39 mouse cellular contexts compared by ENCODE assay signal in genomic region chr11:83570189-83570588, GRCm38 (mm10). TPM values are rescaled to one million over a fixed set of nuclear protein-coding genes. Genes with fewer than 3 reads are reported as not detected.
DNase-seq lines count a peak whose midpoint lies in the region; ATAC-seq and TF ChIP-seq lines count a peak whose summit lies in the region.
"Had no signal": no experiment of that assay in that cellular context is flagged by ENCODE, and none has a peak within 500 bp of the region (broad histone marks: within the 10 kb centered on the region; RNA-seq: fewer than 3 reads in every experiment).

No protein-coding gene starts in this region.

- no peak for TF ChIP-seq POLR2A in bone marrow, adult 2 months (IDR thresholded peaks at IDR 0.05; ENCODE audit: borderline replicate concordance, control insufficient read depth, low read depth, low read length)

- no peak overlapping the region for H3K4me3 ChIP-seq in liver, postnatal 0 days (ENCODE audit: low read depth, low read length)
- no peak overlapping the region for H3K4me3 ChIP-seq in bone marrow, adult 2 months (replicated peaks; ENCODE audit: control insufficient read depth, low read depth, low read length)
- no peak overlapping the region for H3K4me3 ChIP-seq in lung, postnatal 0 days (ENCODE audit: low read depth, low read length)
- H3K4me3 ChIP-seq: embryonic facial prominence, embryonic 12.5 days; hindbrain, embryonic 12.5 days; limb, embryonic 12.5 days; lung, embryonic 15.5 days; midbrain, embryonic 12.5 days; neural tube, embryonic 13.5 days had no signal

- H3K27ac ChIP-seq in liver, postnatal 0 days (ENCODE audit: low read depth): peak overlapping the region; percentile 66
- H3K27ac ChIP-seq in bone marrow, adult 2 months (ENCODE audit: control insufficient read depth, insufficient read depth, low read depth, low read length, poor library complexity): peak overlapping the region; percentile 46
- no peak overlapping the region for H3K27ac ChIP-seq in lung, postnatal 0 days (ENCODE audit: low read length)
- H3K27ac ChIP-seq: embryonic facial prominence, embryonic 12.5 days; hindbrain, embryonic 12.5 days; hindbrain, postnatal 0 days; limb, embryonic 12.5 days; liver, embryonic 14.5 days; lung, embryonic 15.5 days; midbrain, embryonic 12.5 days; neural tube, embryonic 13.5 days had no signal

- H3K9ac ChIP-seq in liver, postnatal 0 days (replicated peaks): no peak overlapping the region
- no peak overlapping the region for H3K9ac ChIP-seq in lung, postnatal 0 days (replicated peaks; ENCODE audit: low read depth)
- H3K9ac ChIP-seq: embryonic facial prominence, embryonic 12.5 days; hindbrain, embryonic 12.5 days; limb, embryonic 12.5 days; liver, embryonic 14.5 days; lung, embryonic 15.5 days; midbrain, embryonic 12.5 days; neural tube, embryonic 13.5 days had no signal

- H3K27me3 ChIP-seq in liver, postnatal 0 days (ENCODE audit: insufficient read depth, low read length): no peaks in the 10 kb centered on the region
- no peaks in the 10 kb centered on the region for H3K27me3 ChIP-seq in lung, postnatal 0 days (replicated peaks; ENCODE audit: insufficient read depth, low read length)
- H3K27me3 ChIP-seq: embryonic facial prominence, embryonic 12.5 days; hindbrain, embryonic 12.5 days; limb, embryonic 12.5 days; lung, embryonic 15.5 days; midbrain, embryonic 12.5 days; neural tube, embryonic 13.5 days had no signal

- H3K9me3 ChIP-seq in liver, postnatal 0 days (ENCODE audit: low read length): no peaks in the 10 kb centered on the region
- no peaks in the 10 kb centered on the region for H3K9me3 ChIP-seq in lung, postnatal 0 days (ENCODE audit: low read length)
- H3K9me3 ChIP-seq: embryonic facial prominence, embryonic 12.5 days; hindbrain, embryonic 12.5 days; limb, embryonic 12.5 days; lung, embryonic 15.5 days; midbrain, embryonic 12.5 days; neural tube, embryonic 13.5 days had no signal

- H3K4me2 ChIP-seq in liver, postnatal 0 days (ENCODE audit: low read depth, low read length): no peak overlapping the region
- H3K4me2 ChIP-seq in lung, postnatal 0 days (replicated peaks; ENCODE audit: low read depth, low read length): no peak overlapping the region
- H3K4me2 ChIP-seq: embryonic facial prominence, embryonic 12.5 days; heart, embryonic 11.5 days; hindbrain, embryonic 12.5 days; limb, embryonic 12.5 days; lung, embryonic 15.5 days; midbrain, embryonic 12.5 days; neural tube, embryonic 13.5 days had no signal

- peaks cover 14% of the 10 kb centered on the region for H3K4me1 ChIP-seq in liver, postnatal 0 days (ENCODE audit: insufficient read depth)
- H3K4me1 ChIP-seq in bone marrow, adult 2 months (ENCODE audit: control insufficient read depth, insufficient read depth, low read length): peaks cover 16% of the 10 kb centered on the region
- H3K4me1 ChIP-seq in lung, postnatal 0 days (ENCODE audit: insufficient read depth, low read depth, low read length): no peaks in the 10 kb centered on the region
- H3K4me1 ChIP-seq: embryonic facial prominence, embryonic 12.5 days; hindbrain, embryonic 12.5 days; limb, embryonic 12.5 days; lung, embryonic 15.5 days; midbrain, embryonic 12.5 days; neural tube, embryonic 13.5 days had no signal

- TF ChIP-seq CTCF in liver, postnatal 0 days (IDR thresholded peaks at IDR 0.05; ENCODE audit: low read depth): no peak
- TF ChIP-seq CTCF in bone marrow, adult 2 months (IDR thresholded peaks at IDR 0.05; ENCODE audit: control insufficient read depth, insufficient read depth, low read length): no peak
- TF ChIP-seq CTCF in lung, postnatal 0 days (IDR thresholded peaks at IDR 0.05): no peak

- no peak for TF ChIP-seq EP300 in liver, postnatal 0 days (IDR thresholded peaks at IDR 0.05; ENCODE audit: low read depth)
- no peak for TF ChIP-seq EP300 in lung, postnatal 0 days (IDR thresholded peaks at IDR 0.05)

- no peaks in the 10 kb centered on the region for H3K36me3 ChIP-seq in liver, postnatal 0 days (replicated peaks; ENCODE audit: insufficient read depth, low read length)
- no peaks in the 10 kb centered on the region for H3K36me3 ChIP-seq in lung, postnatal 0 days (ENCODE audit: insufficient read depth, low read length)
- H3K36me3 ChIP-seq: embryonic facial prominence, embryonic 12.5 days; hindbrain, embryonic 12.5 days; limb, embryonic 12.5 days; lung, embryonic 15.5 days; midbrain, embryonic 12.5 days; neural tube, embryonic 13.5 days had no signal

- no peak for ATAC-seq in liver, postnatal 0 days
- ATAC-seq in megakaryocyte, adult 5-6 weeks (ENCODE audit: poor library complexity, severe bottlenecking): peak; percentile 30
- no peak for ATAC-seq in lung, postnatal 0 days
- ATAC-seq: activated CD4-positive, CD25-positive, alpha-beta regulatory T cell, adult 4 months; forebrain, embryonic 14.5 days; hindbrain, postnatal 0 days; intestine, embryonic 16.5 days had no signal

- no peak for DNase-seq in liver, postnatal 0 days
- DNase-seq in liver: no peak
- no peak for DNase-seq in right cerebral cortex, adult 18-20 months
- no peak for DNase-seq in gastrocnemius, postnatal 4 days (ENCODE audit: low spot score in 2 of 2)
- DNase-seq in lung, postnatal 0 days (ENCODE audit: low spot score): no peak
- DNase-seq: adrenal gland, adult 2 months; B cell, adult 2 months; cerebellum, adult 11 months; cerebellum, adult 9-10 months; cerebellum, postnatal 36 days; embryo, embryonic 11 days; gastrocnemius, postnatal 14 days; heart, adult 18-20 months; heart, postnatal 36 days; kidney, adult 9 months; kidney, postnatal 14 days; layer of hippocampus, adult 9-11 months; lung, postnatal 36 days; thymus, postnatal 4 days had no signal

- 19% methylated on average over 2 of the region's 2 CpGs for WGBS in liver, postnatal 0 days (ENCODE audit: insufficient replicate concordance)
- WGBS in bone marrow, adult 2 months: 11% methylated on average over 2 of the region's 2 CpGs
- 68% methylated on average over 2 of the region's 2 CpGs for WGBS in lung, postnatal 0 days

RNA-seq across cellular contexts. Expression of gene Ccl9, which starts 8.2 kb away (rescaled TPM):
- polyA plus RNA-seq in liver, postnatal 0 days (2015; fragmentation: Nextera tagmentation; extraction: Ambion mirVana): 92.6 and 107 TPM in 2 replicates
- polyA plus RNA-seq in bone marrow, adult 2 months (2011; ENCODE audit: insufficient read depth, insufficient read length, low replicate concordance, missing spikeins): 8.0 and 17.0 TPM in 2 replicates
- total RNA-seq in megakaryocyte, adult 5-6 weeks (2015): 447 and 459 TPM in 2 replicates
- 282 and 303 TPM in 2 replicates for total RNA-seq in megakaryocyte, adult 5-6 weeks (2017)
- 1 to 10 TPM; 4.0 to 4.9 TPM for total RNA-seq in gastrocnemius, postnatal 4 days (2021)
- 29.8 and 36.6 TPM in 2 replicates for polyA plus RNA-seq in lung, postnatal 0 days (2015; fragmentation: Nextera tagmentation; extraction: Ambion mirVana)

RNA-seq across cellular contexts. Expression of gene Ccl6, which starts 22.7 kb away (rescaled TPM):
- 46.9 and 55.2 TPM in 2 replicates for polyA plus RNA-seq in liver, postnatal 0 days (2015; fragmentation: Nextera tagmentation; extraction: Ambion mirVana)
- polyA plus RNA-seq in bone marrow, adult 2 months (2011; ENCODE audit: insufficient read depth, insufficient read length, low replicate concordance, missing spikeins): 88.2 and 218 TPM in 2 replicates
- 916 and 950 TPM in 2 replicates for total RNA-seq in megakaryocyte, adult 5-6 weeks (2015)
- 592 and 639 TPM in 2 replicates for total RNA-seq in megakaryocyte, adult 5-6 weeks (2017)
- total RNA-seq in gastrocnemius, postnatal 4 days (2021): 1 to 10 TPM; 2.9 to 3.7 TPM
- polyA plus RNA-seq in lung, postnatal 0 days (2015; fragmentation: Nextera tagmentation; extraction: Ambion mirVana): 413 and 421 TPM in 2 replicates
- total RNA-seq: hindbrain, postnatal 0 days had no signal

RNA-seq across cellular contexts. Expression of gene Ccl5, which starts 39.9 kb away (rescaled TPM):
- 8.6 and 12.7 TPM in 2 replicates for polyA plus RNA-seq in liver, postnatal 0 days (2015; fragmentation: Nextera tagmentation; extraction: Ambion mirVana)
- polyA plus RNA-seq in bone marrow, adult 2 months (2011; ENCODE audit: insufficient read depth, insufficient read length, low replicate concordance, missing spikeins): 7.6 and 22.7 TPM in 2 replicates
- total RNA-seq in megakaryocyte, adult 5-6 weeks (2015): 32.1 and 70.7 TPM in 2 replicates
- 7.2 and 11.1 TPM in 2 replicates for total RNA-seq in megakaryocyte, adult 5-6 weeks (2017)
- not detected for total RNA-seq in gastrocnemius, postnatal 4 days (2021)
- polyA plus RNA-seq in lung, postnatal 0 days (2015; fragmentation: Nextera tagmentation; extraction: Ambion mirVana): 3.3 and 5.9 TPM in 2 replicates
- total RNA-seq: gastrocnemius, postnatal 14 days; hindbrain, postnatal 0 days; left cerebral cortex, adult 18-20 months; left cerebral cortex, postnatal 25 days; midbrain, postnatal 0 days had no signal
- polyA plus RNA-seq: heart, embryonic 11.5 days; hindbrain, embryonic 12.5 days; limb, embryonic 12.5 days; midbrain, embryonic 12.5 days; midbrain, postnatal 0 days; neural tube, embryonic 13.5 days had no signal

RNA-seq across cellular contexts. Expression of gene Heatr9, which starts 48.2 kb away (rescaled TPM):
- not detected in 2 replicates for polyA plus RNA-seq in liver, postnatal 0 days (2015; fragmentation: Nextera tagmentation; extraction: Ambion mirVana)
- not detected in 2 replicates for polyA plus RNA-seq in bone marrow, adult 2 months (2011; ENCODE audit: insufficient read depth, insufficient read length, low replicate concordance, missing spikeins)
- not detected in 2 replicates for total RNA-seq in megakaryocyte, adult 5-6 weeks (2015)
- total RNA-seq in megakaryocyte, adult 5-6 weeks (2017): not detected in 2 replicates
- total RNA-seq in gastrocnemius, postnatal 4 days (2021): not detected
- polyA plus RNA-seq in lung, postnatal 0 days (2015; fragmentation: Nextera tagmentation; extraction: Ambion mirVana): not detected in 2 replicates
- total RNA-seq: adrenal gland, adult 2 months; adrenal gland, postnatal 4 days; gastrocnemius, postnatal 14 days; heart, postnatal 36 days; hindbrain, postnatal 0 days; left cerebral cortex, adult 18-20 months; left cerebral cortex, postnatal 25 days; midbrain, postnatal 0 days had no signal
- polyA plus RNA-seq: adrenal gland, adult 2 months; embryonic facial prominence, embryonic 12.5 days; forebrain, embryonic 14.5 days; heart, embryonic 11.5 days; hindbrain, embryonic 12.5 days; hindbrain, postnatal 0 days; intestine, embryonic 16.5 days; limb, embryonic 12.5 days; liver, embryonic 14.5 days; lung, embryonic 15.5 days; midbrain, embryonic 12.5 days; midbrain, postnatal 0 days; neural tube, embryonic 13.5 days; stomach, embryonic 14.5 days; thymus, postnatal 0 days had no signal
